Mouse (Mus musculus): ENCODE data around the gene Gm45716.

DNA sequence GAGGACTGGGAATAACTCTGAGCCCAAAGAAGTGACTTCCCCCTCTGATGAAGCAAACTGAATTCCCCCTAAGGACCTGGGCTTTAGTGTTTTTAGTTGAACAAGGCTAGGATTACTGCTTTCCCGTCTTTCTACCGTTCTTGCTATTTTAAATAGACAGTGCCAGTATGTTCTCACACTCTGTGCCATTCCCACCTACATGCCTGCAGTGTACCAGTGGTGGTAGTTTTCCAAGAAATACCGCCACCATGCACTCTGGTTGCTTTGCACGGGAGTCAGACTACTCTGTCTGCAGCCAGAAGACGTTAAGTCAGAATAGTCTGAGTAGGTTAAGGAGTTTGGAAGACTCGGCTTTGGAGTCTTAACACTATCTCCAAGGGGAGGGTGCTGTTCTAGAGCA, 96.1 kb downstream of the Gm45716 start:
- TF ChIP-seq CTCF (IDR thresholded peaks at IDR 0.05; ENCODE audit: extremely low read depth, insufficient read depth, insufficient read length, insufficient replicate concordance) (no peak), POLR2A (IDR thresholded peaks at IDR 0.05; ENCODE audit: low read depth, low read length) (no peak)

Measured in spleen, adult 2 months (tissue).